Mouse (Mus musculus): ENCODE measurements around the gene Fmo5.

The Fmo5 gene

GRCm38 (mm10) chr3:97628391-97629001, at the start of gene Fmo5:
Gene Fmo5 (plus strand): TSS chr3:97628804.
- peak; percentile 77 for DNase-seq (ENCODE audit: low spot score)

GRCm38 (mm10) chr3:97585383-97586160, 43.0 kb upstream of the Fmo5 start:
- DNase-seq (ENCODE audit: low spot score) = peak; percentile 71

- DNase-seq (ENCODE audit: low spot score) = no peak
These were observed 40.9 kb upstream of the Fmo5 start for GRCm38 (mm10) chr3:97587656-97588055.

GRCm38 (mm10) chr3:97590699-97591098, 37.9 kb upstream of the Fmo5 start:
- no peak for DNase-seq (ENCODE audit: low spot score)

- DNase-seq (ENCODE audit: low spot score) = no peak
These were observed 35.5 kb upstream of the Fmo5 start for GRCm38 (mm10) chr3:97593089-97593488.

- no peak for DNase-seq (ENCODE audit: low spot score)
These were observed 34.5 kb upstream of the Fmo5 start for GRCm38 (mm10) chr3:97594140-97594539.

- DNase-seq (ENCODE audit: low spot score) = no peak
These were observed 33.5 kb upstream of the Fmo5 start for GRCm38 (mm10) chr3:97595066-97595465.

- DNase-seq (ENCODE audit: low spot score) = no peak
These were observed 31.8 kb upstream of the Fmo5 start for GRCm38 (mm10) chr3:97596796-97597195.

GRCm38 (mm10) chr3:97600050-97600832, 28.4 kb upstream of the Fmo5 start:
- no peak for DNase-seq (ENCODE audit: low spot score)

- DNase-seq (ENCODE audit: low spot score) = peak; percentile 26
These were observed 19.3 kb upstream of the Fmo5 start for GRCm38 (mm10) chr3:97609201-97609844.

- DNase-seq (ENCODE audit: low spot score) = peak; percentile 94
These were observed 18.7 kb upstream of the Fmo5 start, which contains the start of gene Chd1l for GRCm38 (mm10) chr3:97609845-97610410. Gene Chd1l (minus strand): TSS chr3:97610203.

- DNase-seq (ENCODE audit: low spot score) = no peak
These were observed 17.6 kb upstream of the Fmo5 start for GRCm38 (mm10) chr3:97611021-97611420.

- DNase-seq (ENCODE audit: low spot score) = no peak
These were observed 13.4 kb upstream of the Fmo5 start for GRCm38 (mm10) chr3:97615154-97615553.

- no peak for DNase-seq (ENCODE audit: low spot score)
These were observed 12.7 kb upstream of the Fmo5 start for GRCm38 (mm10) chr3:97615933-97616332.

GRCm38 (mm10) chr3:97617091-97617825, 11.3 kb upstream of the Fmo5 start:
- no peak for DNase-seq (ENCODE audit: low spot score)

- DNase-seq (ENCODE audit: low spot score) = no peak
These were observed 10.7 kb upstream of the Fmo5 start for GRCm38 (mm10) chr3:97617899-97618298.

GRCm38 (mm10) chr3:97620657-97621056, 7.9 kb upstream of the Fmo5 start:
- DNase-seq (ENCODE audit: low spot score) = no peak

GRCm38 (mm10) chr3:97624611-97625010, 4.0 kb upstream of the Fmo5 start:
- DNase-seq (ENCODE audit: low spot score) = no peak

- no peak for DNase-seq (ENCODE audit: low spot score)
These were observed 711 bp upstream of the Fmo5 start for GRCm38 (mm10) chr3:97627893-97628292.

GRCm38 (mm10) chr3:97629941-97630340, 1.3 kb downstream of the Fmo5 start:
- no peak for DNase-seq (ENCODE audit: low spot score)

- DNase-seq (ENCODE audit: low spot score) = no peak
These were observed 2.1 kb downstream of the Fmo5 start for GRCm38 (mm10) chr3:97630746-97631145.

All from ovary, postnatal 36 days (tissue).